Mouse (Mus musculus) lung, postnatal 4 days (tissue): ENCODE measurements around the gene Apobec4.

ENCODE experiments used
- DNase-seq, 2 experiments: peaks; one replicate each; pipeline ENCODE4 v3.0.0; 2021

The Apobec4 gene

GRCm38 (mm10) chr1:152750312-152750965 is at the start of gene Apobec4:
TSS of gene Apobec4 (plus strand) at chr1:152750551.
- no peak for DNase-seq

- no peak for DNase-seq
Measured at GRCm38 (mm10) chr1:152701066-152701465, 49.3 kb upstream of the Apobec4 start.

GRCm38 (mm10) chr1:152702920-152703319 is 47.4 kb upstream of the Apobec4 start:
- DNase-seq, result peak in 1 of 2 experiments; percentile 49

- DNase-seq, result no peak
Measured at GRCm38 (mm10) chr1:152703941-152704340, 46.4 kb upstream of the Apobec4 start.

GRCm38 (mm10) chr1:152707560-152707959 is 42.8 kb upstream of the Apobec4 start:
- DNase-seq, result no peak

GRCm38 (mm10) chr1:152711037-152711436 is 39.3 kb upstream of the Apobec4 start:
- DNase-seq, result no peak

GRCm38 (mm10) chr1:152713924-152714323 is 36.4 kb upstream of the Apobec4 start:
- no peak for DNase-seq

- DNase-seq, result no peak
Measured at GRCm38 (mm10) chr1:152714405-152714804, 35.9 kb upstream of the Apobec4 start.

- DNase-seq, result no peak
Measured at GRCm38 (mm10) chr1:152717329-152717728, 33.0 kb upstream of the Apobec4 start.

GRCm38 (mm10) chr1:152718200-152718599 is 32.2 kb upstream of the Apobec4 start:
- DNase-seq, result no peak

- DNase-seq, result no peak
Measured at GRCm38 (mm10) chr1:152720969-152721368, 29.4 kb upstream of the Apobec4 start.

GRCm38 (mm10) chr1:152721535-152722198 is 28.7 kb upstream of the Apobec4 start:
- DNase-seq, result no peak

GRCm38 (mm10) chr1:152724286-152724685 is 26.1 kb upstream of the Apobec4 start:
- no peak for DNase-seq

GRCm38 (mm10) chr1:152726095-152726494 is 24.3 kb upstream of the Apobec4 start:
- no peak for DNase-seq

GRCm38 (mm10) chr1:152727604-152728236 is 22.6 kb upstream of the Apobec4 start:
- DNase-seq, result peak in 1 of 2 experiments; percentile 38

GRCm38 (mm10) chr1:152738793-152739192 is 11.6 kb upstream of the Apobec4 start:
- DNase-seq, result no peak

GRCm38 (mm10) chr1:152739374-152739773 is 11.0 kb upstream of the Apobec4 start:
- DNase-seq, result no peak

- no peak for DNase-seq
Measured at GRCm38 (mm10) chr1:152743095-152743826, 7.1 kb upstream of the Apobec4 start.

- peak; percentile 65 to 87 for DNase-seq
Measured at GRCm38 (mm10) chr1:152746426-152746825, 3.9 kb upstream of the Apobec4 start.

- DNase-seq, result peak in 1 of 2 experiments; percentile 51
Measured at GRCm38 (mm10) chr1:152749276-152749675, 1.1 kb upstream of the Apobec4 start.

GRCm38 (mm10) chr1:152761791-152762190 is 11.4 kb downstream of the Apobec4 start:
- no peak for DNase-seq

- DNase-seq, result peak; percentile 97 to 99
Measured at GRCm38 (mm10) chr1:152766032-152766772, 15.9 kb downstream of the Apobec4 start, which contains the start of the genes Rgl1 and Arpc5. TSS of gene Rgl1 (minus strand) at chr1:152766351. TSS of gene Arpc5 (plus strand) at chr1:152766542.
